Mouse (Mus musculus) hindbrain, embryonic 14.5 days (tissue): Measurements from ENCODE around the gene Krt12. TPM values are rescaled to one million over a fixed set of nuclear protein-coding genes. Genes with fewer than 3 reads are reported as not detected.

Source experiments
- ATAC-seq: fragments of 200-750 bp; cut with Nextera tagmentation; 2 replicates; pipeline ENCODE4 v1.8.0; 2017; ENCODE audit warnings: moderate number of reproducible peaks, mild to moderate bottlenecking, moderate TSS enrichment, moderate library complexity; ENCODE audit not compliant: low FRiP score
- DNase-seq: peaks from one replicate; pipeline ENCODE4 v3.0.0-alpha.2; 2015; ENCODE audit warnings: low spot score
- H3K27ac ChIP-seq: fragments of 300-500 bp; sonication (generic); 2 replicates; pipeline ENCODE4 v1.5.1; 2014; ENCODE audit warnings: mild to moderate bottlenecking, moderate library complexity
- H3K27me3 ChIP-seq: fragments of 300-500 bp; sonication (generic); 2 replicates; pipeline ENCODE4 v1.6.1; 2014; ENCODE audit warnings: mild to moderate bottlenecking, low read length, mixed read lengths; ENCODE audit not compliant: control insufficient read depth, insufficient read depth
- H3K36me3 ChIP-seq: fragments of 300-500 bp; sonication (generic); replicated peaks from 2 replicates; pipeline ENCODE4 v1.6.1; 2014; ENCODE audit not compliant: control insufficient read depth, insufficient read depth
- H3K4me1 ChIP-seq: fragments of 300-500 bp; sonication (generic); replicated peaks from 2 replicates; pipeline ENCODE4 v1.6.1; 2014; ENCODE audit warnings: antibody characterized with exemption, low read length, mixed read lengths; ENCODE audit not compliant: control insufficient read depth, insufficient read depth
- H3K4me2 ChIP-seq: fragments of 300-500 bp; sonication (generic); replicated peaks from 2 replicates; pipeline ENCODE4 v1.6.1; 2014; ENCODE audit warnings: mild to moderate bottlenecking, moderate library complexity
- H3K4me3 ChIP-seq: fragments of 300-500 bp; sonication (generic); replicated peaks from 2 replicates; pipeline ENCODE4 v1.5.1; 2014; ENCODE audit warnings: mild to moderate bottlenecking, low read length
- H3K9ac ChIP-seq: fragments of 300-500 bp; sonication (generic); 2 replicates; pipeline ENCODE4 v1.6.1; 2014
- H3K9me3 ChIP-seq: fragments of 300-500 bp; sonication (generic); 2 replicates; pipeline ENCODE4 v1.6.1; 2016; ENCODE audit warnings: low read length; ENCODE audit not compliant: control insufficient read depth
- WGBS: fragments of 180-500 bp; shearing (Covaris S2); extraction: QIAGEN DNeasy Blood & Tissue Kit; methylation state at CpG from one replicate; pipeline ENCODE4 v1.1.7; 2014; 5-methylcytosine and 5-hydroxymethylcytosine counted together
- polyA plus RNA-seq: library from polyadenylated mRNA; unstranded; fragments of >200 nt; fragmentation: Nextera tagmentation; extraction: Ambion mirVana; gene quantifications from 2 replicates; pipeline ENCODE4 v1.2.1, GENCODE M21; 2014

Krt12 gene
- polyA plus RNA-seq, 1 experiment from 2014 or later, result not detected

- H3K36me3 ChIP-seq, result no peaks in the 10 kb centered on the region
- DNase-seq (no peak), ATAC-seq (no peak)
- 90% methylated on average over 4 of the region's 4 CpGs for WGBS
- H3K27me3 ChIP-seq, result no peaks in the 10 kb centered on the region
- H3K27ac ChIP-seq, result no peak within 1 kb of the TSS
- H3K9ac ChIP-seq, result no peak within 1 kb of the TSS
- no peak within 1 kb of the TSS for H3K4me2 ChIP-seq
- H3K4me3 ChIP-seq, result no peak within 1 kb of the TSS
- peaks cover 14% of the 10 kb centered on the region for H3K4me1 ChIP-seq
- no peaks in the 10 kb centered on the region for H3K9me3 ChIP-seq
Measured at GRCm38 (mm10) chr11:99389264-99389663, 32.8 kb downstream of the Krt12 start, which contains the start of gene Krt10. Gene Krt10 (minus strand): TSS chr11:99389364.

- H3K9ac ChIP-seq, result no peak overlapping the region
- H3K4me3 ChIP-seq, result no peak overlapping the region
- DNase-seq, result no peak
- H3K36me3 ChIP-seq, result no peaks in the 10 kb centered on the region
- H3K27me3 ChIP-seq, result no peaks in the 10 kb centered on the region
- H3K27ac ChIP-seq, result no peak overlapping the region
- WGBS, result 96% methylated on average over 18 of the region's 18 CpGs
- H3K9me3 ChIP-seq, result no peaks in the 10 kb centered on the region
- H3K4me2 ChIP-seq, result no peak overlapping the region
- no peak for ATAC-seq
- peaks cover 14% of the 10 kb centered on the region for H3K4me1 ChIP-seq
Measured at GRCm38 (mm10) chr11:99388661-99389060, 33.4 kb downstream of the Krt12 start.

GRCm38 (mm10) chr11:99385813-99386721, 36.0 kb downstream of the Krt12 start:
- WGBS, result 3% methylated on average over 71 of the region's 71 CpGs
- no peaks in the 10 kb centered on the region for H3K36me3 ChIP-seq

GRCm38 (mm10) chr11:99379568-99379967, 42.5 kb downstream of the Krt12 start:
- Histone ChIP-seq H3K4me2 (no peak overlapping the region), H3K4me3 (no peak overlapping the region)
- no peak for ATAC-seq

More at GRCm38 (mm10) chr11:99385813-99386721, 36.0 kb downstream of the Krt12 start:
- H3K4me2 ChIP-seq, result peak overlapping the region; percentile 78
- peak overlapping the region; percentile 76 for H3K9ac ChIP-seq
- peak; percentile 78 for ATAC-seq
- H3K27ac ChIP-seq, result peak overlapping the region; percentile 93
- H3K4me1 ChIP-seq, result peaks cover 14% of the 10 kb centered on the region
- peak; percentile 81 for DNase-seq
- no peaks in the 10 kb centered on the region; the same call in 1 of the 2 replicates for H3K27me3 ChIP-seq
- peak overlapping the region; percentile 51 for H3K4me3 ChIP-seq
- H3K9me3 ChIP-seq, result no peaks in the 10 kb centered on the region

GRCm38 (mm10) chr11:99374803-99375202, 47.3 kb downstream of the Krt12 start, which contains the start of gene Krt28:
Gene Krt28 (minus strand): TSS chr11:99374903.
- Histone ChIP-seq H3K36me3 (no peaks in the 10 kb centered on the region), H3K4me3 (no peak within 1 kb of the TSS), H3K4me2 (no peak within 1 kb of the TSS), H3K9ac (no peak within 1 kb of the TSS), H3K4me1 (no peaks in the 10 kb centered on the region), H3K27ac (no peak within 1 kb of the TSS), H3K27me3 (no peaks in the 10 kb centered on the region), H3K9me3 (no peaks in the 10 kb centered on the region)
- DNase-seq, result no peak
- no peak for ATAC-seq
- 83% methylated on average over 13 of the region's 13 CpGs for WGBS

More at GRCm38 (mm10) chr11:99379568-99379967, 42.5 kb downstream of the Krt12 start:
- H3K36me3 ChIP-seq, result no peaks in the 10 kb centered on the region
- peak; percentile 79 for DNase-seq
- H3K27me3 ChIP-seq, result no peaks in the 10 kb centered on the region; the same call in 1 of the 2 replicates
- no peak overlapping the region for H3K9ac ChIP-seq
- H3K4me1 ChIP-seq, result no peaks in the 10 kb centered on the region
- no peak overlapping the region for H3K27ac ChIP-seq
- 19% methylated on average over 5 of the region's 5 CpGs for WGBS
- H3K9me3 ChIP-seq, result no peaks in the 10 kb centered on the region

- Histone ChIP-seq H3K9me3 (no peaks in the 10 kb centered on the region), H3K36me3 (no peaks in the 10 kb centered on the region), H3K4me1 (no peaks in the 10 kb centered on the region), H3K4me2 (no peak overlapping the region), H3K27me3 (no peaks in the 10 kb centered on the region), H3K27ac (no peak overlapping the region), H3K4me3 (no peak overlapping the region), H3K9ac (no peak overlapping the region)
- 83% methylated on average over 8 of the region's 8 CpGs for WGBS
- no peak for ATAC-seq
- DNase-seq, result no peak
Measured at GRCm38 (mm10) chr11:99369853-99370451, 52.1 kb downstream of the Krt12 start.

- Histone ChIP-seq H3K4me1 (no peaks in the 10 kb centered on the region), H3K27me3 (no peaks in the 10 kb centered on the region), H3K9me3 (no peaks in the 10 kb centered on the region), H3K9ac (no peak overlapping the region), H3K4me2 (no peak overlapping the region), H3K27ac (no peak overlapping the region), H3K4me3 (no peak overlapping the region), H3K36me3 (no peaks in the 10 kb centered on the region)
- ATAC-seq (no peak), DNase-seq (no peak)
- WGBS, result 13% methylated on average over 3 of the region's 3 CpGs
Measured at GRCm38 (mm10) chr11:99369229-99369628, 52.8 kb downstream of the Krt12 start.

- H3K36me3 ChIP-seq, result no peaks in the 10 kb centered on the region
- no peak for ATAC-seq
- H3K27me3 ChIP-seq, result no peaks in the 10 kb centered on the region
- no peak overlapping the region for H3K4me2 ChIP-seq
- no peaks in the 10 kb centered on the region for H3K9me3 ChIP-seq
- H3K4me1 ChIP-seq, result no peaks in the 10 kb centered on the region
- no peak for DNase-seq
- H3K9ac ChIP-seq, result no peak overlapping the region
- no peak overlapping the region for H3K4me3 ChIP-seq
- no peak overlapping the region for H3K27ac ChIP-seq
- 46% methylated on average over 10 of the region's 10 CpGs for WGBS
Measured at GRCm38 (mm10) chr11:99366791-99367190, 55.3 kb downstream of the Krt12 start.
